Mouse (Mus musculus): Measurements from ENCODE around the gene Vbp1. TPM values are rescaled to one million over a fixed set of nuclear protein-coding genes. Genes with fewer than 3 reads are reported as not detected.
A peak's percentile ranks its signal among the peaks of the same experiment; 100 is the strongest.
"Not testable (repeated sequence)": the region's sequence is repeated elsewhere in the genome, so short reads cannot be mapped to it uniquely, and the experiment has no call there.

Vbp1 gene
- polyA plus RNA-seq (2017; shearing (Covaris generic)): 100 to 1,000 TPM; 134 to 147 TPM

DNA sequence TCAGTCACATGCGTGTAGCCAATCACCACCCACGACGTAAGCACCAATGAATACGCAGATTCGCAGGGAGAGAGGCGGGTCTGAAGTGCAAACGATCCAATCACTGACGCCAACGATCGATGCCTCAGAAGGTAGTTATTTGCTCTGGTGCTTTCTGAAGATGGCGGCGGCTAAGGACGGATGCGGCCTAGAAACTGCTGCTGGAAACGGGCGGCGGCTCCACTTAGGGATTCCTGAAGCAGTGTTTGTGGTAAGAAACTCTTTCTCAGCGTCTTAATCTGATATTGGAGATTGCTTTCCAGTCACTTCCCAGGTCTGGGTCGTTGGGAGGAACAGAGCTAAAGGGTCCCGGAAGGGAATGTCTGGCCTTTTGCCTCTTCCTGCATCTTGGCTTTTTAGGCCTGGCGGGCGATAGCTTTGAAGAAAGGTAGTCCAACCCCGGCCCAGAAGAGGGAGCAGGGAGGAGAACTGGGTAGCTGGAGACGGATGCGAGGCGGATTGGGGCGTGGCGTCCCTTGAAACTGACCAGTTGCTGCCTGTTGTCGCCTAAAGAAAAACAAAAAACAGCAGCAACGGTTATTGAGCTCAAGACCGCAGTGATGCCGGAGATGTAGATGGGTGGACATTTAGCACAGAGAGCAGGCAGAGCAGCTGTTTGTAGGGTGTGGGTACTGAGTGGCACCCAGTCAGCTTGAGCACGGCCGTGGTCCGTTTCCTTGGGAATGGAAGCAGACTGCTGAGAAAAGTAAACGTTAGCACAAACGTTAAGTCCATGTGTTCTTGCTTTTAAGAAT is at the start of gene Vbp1:
TSS of gene Vbp1 (plus strand) at position 121 of the 794 bp plus-strand sequence.
- peak; percentile 100 for ATAC-seq

DNA sequence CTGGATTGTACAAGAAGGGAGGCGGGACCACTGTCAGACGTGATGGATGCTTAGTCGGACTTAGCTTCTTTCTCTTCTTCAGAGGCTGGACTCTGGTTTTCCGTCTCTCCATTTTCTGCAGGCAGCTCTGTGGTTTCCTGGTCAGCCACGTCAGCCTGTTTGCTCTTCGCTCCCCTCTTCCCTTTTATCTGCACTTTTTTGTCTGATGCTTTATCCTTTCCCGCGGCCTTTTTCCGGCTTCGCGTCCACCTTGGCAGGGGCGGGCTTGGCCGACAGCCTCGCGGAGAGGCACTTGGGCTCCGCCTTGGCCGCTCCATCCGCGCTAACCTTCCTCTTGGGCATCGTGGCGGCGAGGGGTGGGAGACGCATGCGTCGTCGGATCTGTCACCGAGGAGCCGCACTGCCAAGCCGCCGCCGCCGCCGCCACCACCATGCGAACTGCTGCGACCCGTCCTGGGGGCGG is 38.9 kb upstream of the Vbp1 start:
- ATAC-seq: not testable (repeated sequence)

DNA sequence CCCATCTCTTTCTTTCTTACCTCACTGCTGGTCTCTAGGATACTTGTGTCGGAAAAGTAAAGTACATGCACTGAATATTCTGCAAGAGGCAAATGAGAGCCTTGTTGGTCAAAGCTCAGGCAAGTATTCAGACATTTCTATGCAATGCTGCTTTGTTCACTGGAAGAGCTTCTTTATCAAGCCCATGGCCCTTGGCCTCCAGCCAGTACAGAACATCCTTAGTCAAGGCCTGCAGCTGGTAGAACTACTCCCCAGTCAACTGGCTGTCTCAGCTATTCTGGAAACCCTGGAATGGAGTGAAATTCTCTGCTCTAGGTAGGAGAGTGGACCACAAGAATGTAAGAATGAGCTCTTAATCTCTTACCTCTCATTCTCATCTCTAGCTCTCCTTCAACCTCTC is 24.2 kb upstream of the Vbp1 start:
- no peak for ATAC-seq

DNA sequence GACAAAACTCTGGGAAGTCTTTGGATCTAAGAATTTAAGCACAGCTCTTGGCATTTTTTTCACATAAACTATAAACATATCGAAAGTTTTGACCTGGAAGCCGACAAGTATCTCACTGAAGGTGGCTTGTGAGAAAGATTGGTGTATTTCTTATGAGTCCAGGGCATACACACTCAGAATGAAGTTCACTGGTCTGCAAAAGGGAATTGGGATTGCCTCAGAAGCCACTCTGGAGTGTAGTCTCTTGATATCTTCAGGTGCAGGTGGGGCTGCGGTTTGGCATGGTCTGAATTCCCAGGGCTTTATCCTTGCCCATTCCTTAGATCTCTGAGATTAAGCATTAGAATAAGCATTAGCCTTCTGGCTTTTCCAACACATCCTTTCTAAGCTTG is 316 bp upstream of the Vbp1 start:
- no peak for ATAC-seq

DNA sequence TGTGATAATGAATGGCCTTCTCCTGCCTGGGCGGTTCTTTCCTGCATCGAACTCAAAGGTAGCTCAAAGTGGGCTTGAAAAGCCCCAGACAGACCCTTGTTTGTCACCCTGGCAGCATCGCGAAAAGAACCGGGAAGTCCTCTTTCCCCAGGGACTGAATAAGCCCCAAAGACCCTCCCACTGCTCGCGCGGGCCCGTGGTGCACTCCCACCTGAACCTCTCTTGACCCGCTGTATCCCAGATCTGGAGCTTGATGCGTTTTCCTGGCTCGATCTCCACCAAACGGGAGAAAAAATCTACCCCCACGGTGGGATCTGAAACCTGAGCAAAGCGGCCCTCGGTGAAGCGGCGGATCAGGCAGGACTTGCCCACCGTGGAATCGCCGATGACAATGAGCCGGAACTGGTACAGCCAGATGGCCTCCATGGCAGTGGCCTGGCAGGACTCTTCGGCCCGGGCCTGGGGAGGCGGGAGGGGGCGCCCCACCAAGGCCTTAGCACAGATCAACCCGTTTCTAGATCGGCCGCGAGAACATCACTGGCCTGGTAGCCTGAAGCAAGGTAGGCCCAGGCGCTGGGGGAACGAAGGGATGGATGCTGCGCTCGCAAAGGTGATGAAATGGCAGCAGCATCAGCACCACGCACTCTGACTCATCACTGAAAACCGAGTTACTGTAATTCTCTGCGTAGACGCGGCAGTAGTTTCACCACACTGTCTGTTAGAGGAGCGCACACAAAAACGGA is 63.7 kb downstream of the Vbp1 start, which contains the start of gene Rab39b:
TSS of gene Rab39b (minus strand) at position 650 of the 743 bp plus-strand sequence.
- peak; percentile 88 for ATAC-seq

DNA sequence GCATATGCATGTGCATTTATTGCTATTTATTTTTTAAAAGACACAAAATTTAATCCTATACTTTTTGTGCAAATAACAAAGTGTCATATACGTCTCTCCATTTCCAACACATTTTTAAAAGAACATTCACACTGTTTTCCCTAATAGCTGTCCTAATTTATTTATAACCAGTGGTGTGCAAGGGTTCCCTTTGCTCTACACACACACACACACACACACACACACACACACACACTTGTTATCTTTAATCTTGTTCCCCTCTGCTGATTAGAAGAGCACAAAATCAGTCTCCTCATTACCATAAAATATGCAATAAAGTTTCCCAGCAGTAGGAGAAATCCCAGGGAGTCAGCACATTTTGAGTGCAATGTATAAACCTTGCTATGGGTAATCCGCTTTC is 64.4 kb downstream of the Vbp1 start:
- ATAC-seq: no peak

Other genes starting within 250 kb of the Vbp1 start
- gene Fundc2, start 131.9 kb upstream of the Vbp1 start, polyA plus RNA-seq (2017; shearing (Covaris generic)): 100 to 1,000 TPM in 1 of 2 experiments, 10 to 100 TPM in 1; 81.2 to 141 TPM
- 1 to 10 TPM in 1 of 2 experiments, under 1 TPM in 1; 0.86 to 1.1 TPM for gene F8, start 131.7 kb upstream of the Vbp1 start, polyA plus RNA-seq (2017; shearing (Covaris generic))
- gene Cmc4, start 97.7 kb upstream of the Vbp1 start, polyA plus RNA-seq (2017; shearing (Covaris generic)): 10 to 100 TPM; 20.7 to 23.5 TPM
- gene Mtcp1, start 97.7 kb upstream of the Vbp1 start, polyA plus RNA-seq (2017; shearing (Covaris generic)): 1 to 10 TPM; 8.4 to 8.8 TPM
- gene Brcc3, start 97.7 kb upstream of the Vbp1 start, polyA plus RNA-seq (2017; shearing (Covaris generic)): 10 to 100 TPM; 58.3 to 60.1 TPM
- gene Rab39b, start 63.9 kb downstream of the Vbp1 start, polyA plus RNA-seq (2017; shearing (Covaris generic)): 1 to 10 TPM; 2.0 to 2.5 TPM

All from activated CD4-positive, CD25-positive, alpha-beta regulatory T cell, adult 4 months (primary cell).